Mouse (Mus musculus): ENCODE data around the gene Foxk2. TPM values are rescaled to one million over a fixed set of nuclear protein-coding genes. Genes with fewer than 3 reads are reported as not detected.

Gene Foxk2
- polyA plus RNA-seq, 2 experiments = 11.1 to 43.7 TPM

- no peak for ATAC-seq (ENCODE audit: low FRiP score, low read depth)
- H3K27ac ChIP-seq (replicated peaks; ENCODE audit: low read depth, low read length) = no peak overlapping the region
- no peak for DNase-seq (ENCODE audit: low spot score)
- H3K9me3 ChIP-seq (ENCODE audit: control insufficient read depth, low read length) = 0 out of 2 replicates have a peak, but pooled peaks cover 1% of the 10 kb centered on the region
- H3K36me3 ChIP-seq (ENCODE audit: control insufficient read depth, insufficient read depth, low read length) = peaks cover 46% of the 10 kb centered on the region
- no peak overlapping the region for H3K4me2 ChIP-seq (replicated peaks; ENCODE audit: low read depth, low read length, severe bottlenecking)
- H3K9ac ChIP-seq (ENCODE audit: low read depth, low read length, severe bottlenecking) = no peak overlapping the region
- H3K27me3 ChIP-seq (ENCODE audit: control insufficient read depth, insufficient read depth, low read length) = no peaks in the 10 kb centered on the region
- H3K4me3 ChIP-seq (replicated peaks; ENCODE audit: low read length) = no peak overlapping the region
- no peaks in the 10 kb centered on the region for H3K4me1 ChIP-seq (ENCODE audit: control insufficient read depth, insufficient read depth, low read length)
- TF ChIP-seq POLR2A (IDR thresholded peaks at IDR 0.05; ENCODE audit: borderline replicate concordance, extremely low read depth, insufficient read depth, insufficient read length) = no peak
- WGBS = 92% methylated on average over 1 of the region's 1 CpGs
Observed at GRCm38 (mm10) chr11:121326034-121326433, 66.2 kb downstream of the Foxk2 start.

GRCm38 (mm10) chr11:121326681-121327080, 66.9 kb downstream of the Foxk2 start:
- Histone ChIP-seq H3K4me1 (ENCODE audit: control insufficient read depth, insufficient read depth, low read length) (no peaks in the 10 kb centered on the region), H3K27me3 (ENCODE audit: control insufficient read depth, insufficient read depth, low read length) (no peaks in the 10 kb centered on the region), H3K27ac (replicated peaks; ENCODE audit: low read depth, low read length) (no peak overlapping the region), H3K9ac (ENCODE audit: low read depth, low read length, severe bottlenecking) (no peak overlapping the region), H3K4me3 (replicated peaks; ENCODE audit: low read length) (no peak overlapping the region), H3K36me3 (ENCODE audit: control insufficient read depth, insufficient read depth, low read length) (peaks cover 48% of the 10 kb centered on the region), H3K4me2 (replicated peaks; ENCODE audit: low read depth, low read length, severe bottlenecking) (no peak overlapping the region), H3K9me3 (ENCODE audit: control insufficient read depth, low read length) (no peaks in the 10 kb centered on the region)
- no peak for TF ChIP-seq POLR2A (IDR thresholded peaks at IDR 0.05; ENCODE audit: borderline replicate concordance, extremely low read depth, insufficient read depth, insufficient read length)
- DNase-seq (ENCODE audit: low spot score) (no peak), ATAC-seq (ENCODE audit: low FRiP score, low read depth) (no peak)
- 98% methylated on average over 5 of the region's 5 CpGs for WGBS

GRCm38 (mm10) chr11:121328206-121328605, 68.4 kb downstream of the Foxk2 start:
- TF ChIP-seq POLR2A (IDR thresholded peaks at IDR 0.05; ENCODE audit: borderline replicate concordance, extremely low read depth, insufficient read depth, insufficient read length) = no peak
- Histone ChIP-seq H3K4me3 (replicated peaks; ENCODE audit: low read length) (no peak overlapping the region), H3K9ac (ENCODE audit: low read depth, low read length, severe bottlenecking) (no peak overlapping the region), H3K4me2 (replicated peaks; ENCODE audit: low read depth, low read length, severe bottlenecking) (no peak overlapping the region), H3K36me3 (ENCODE audit: control insufficient read depth, insufficient read depth, low read length) (peaks cover 62% of the 10 kb centered on the region), H3K4me1 (ENCODE audit: control insufficient read depth, insufficient read depth, low read length) (no peaks in the 10 kb centered on the region), H3K27ac (replicated peaks; ENCODE audit: low read depth, low read length) (no peak overlapping the region), H3K9me3 (ENCODE audit: control insufficient read depth, low read length) (no peaks in the 10 kb centered on the region), H3K27me3 (ENCODE audit: control insufficient read depth, insufficient read depth, low read length) (no peaks in the 10 kb centered on the region)
- 94% methylated on average over 9 of the region's 9 CpGs for WGBS
- ATAC-seq (ENCODE audit: low FRiP score, low read depth) = no peak
- DNase-seq (ENCODE audit: low spot score) = no peak

- Histone ChIP-seq H3K36me3 (ENCODE audit: control insufficient read depth, insufficient read depth, low read length) (peaks cover 66% of the 10 kb centered on the region), H3K4me3 (replicated peaks; ENCODE audit: low read length) (no peak overlapping the region), H3K4me2 (replicated peaks; ENCODE audit: low read depth, low read length, severe bottlenecking) (no peak overlapping the region), H3K27me3 (ENCODE audit: control insufficient read depth, insufficient read depth, low read length) (no peaks in the 10 kb centered on the region), H3K27ac (replicated peaks; ENCODE audit: low read depth, low read length) (no peak overlapping the region), H3K4me1 (ENCODE audit: control insufficient read depth, insufficient read depth, low read length) (no peaks in the 10 kb centered on the region), H3K9ac (ENCODE audit: low read depth, low read length, severe bottlenecking) (no peak overlapping the region), H3K9me3 (ENCODE audit: control insufficient read depth, low read length) (no peaks in the 10 kb centered on the region)
- DNase-seq (ENCODE audit: low spot score) (no peak), ATAC-seq (ENCODE audit: low FRiP score, low read depth) (no peak)
- TF ChIP-seq POLR2A (IDR thresholded peaks at IDR 0.05; ENCODE audit: borderline replicate concordance, extremely low read depth, insufficient read depth, insufficient read length) = no peak
Observed at GRCm38 (mm10) chr11:121328619-121329018, 68.8 kb downstream of the Foxk2 start.

GRCm38 (mm10) chr11:121331641-121332040, 71.9 kb downstream of the Foxk2 start:
- Histone ChIP-seq H3K4me2 (replicated peaks; ENCODE audit: low read depth, low read length, severe bottlenecking) (no peak overlapping the region), H3K27me3 (ENCODE audit: control insufficient read depth, insufficient read depth, low read length) (no peaks in the 10 kb centered on the region), H3K9ac (ENCODE audit: low read depth, low read length, severe bottlenecking) (no peak overlapping the region), H3K36me3 (ENCODE audit: control insufficient read depth, insufficient read depth, low read length) (peaks cover 91% of the 10 kb centered on the region), H3K4me3 (replicated peaks; ENCODE audit: low read length) (no peak overlapping the region), H3K9me3 (ENCODE audit: control insufficient read depth, low read length) (no peaks in the 10 kb centered on the region), H3K4me1 (ENCODE audit: control insufficient read depth, insufficient read depth, low read length) (no peaks in the 10 kb centered on the region), H3K27ac (replicated peaks; ENCODE audit: low read depth, low read length) (no peak overlapping the region)
- TF ChIP-seq POLR2A (IDR thresholded peaks at IDR 0.05; ENCODE audit: borderline replicate concordance, extremely low read depth, insufficient read depth, insufficient read length) = no peak
- 93% methylated on average over 3 of the region's 3 CpGs for WGBS
- no peak for DNase-seq (ENCODE audit: low spot score)
- no peak for ATAC-seq (ENCODE audit: low FRiP score, low read depth)

- Histone ChIP-seq H3K9ac (ENCODE audit: low read depth, low read length, severe bottlenecking) (no peak overlapping the region), H3K4me2 (replicated peaks; ENCODE audit: low read depth, low read length, severe bottlenecking) (no peak overlapping the region), H3K36me3 (ENCODE audit: control insufficient read depth, insufficient read depth, low read length) (peaks cover 51% of the 10 kb centered on the region), H3K27me3 (ENCODE audit: control insufficient read depth, insufficient read depth, low read length) (no peaks in the 10 kb centered on the region), H3K4me1 (ENCODE audit: control insufficient read depth, insufficient read depth, low read length) (no peaks in the 10 kb centered on the region), H3K9me3 (ENCODE audit: control insufficient read depth, low read length) (no peaks in the 10 kb centered on the region), H3K4me3 (replicated peaks; ENCODE audit: low read length) (no peak overlapping the region), H3K27ac (replicated peaks; ENCODE audit: low read depth, low read length) (no peak overlapping the region)
- no peak for TF ChIP-seq POLR2A (IDR thresholded peaks at IDR 0.05; ENCODE audit: borderline replicate concordance, extremely low read depth, insufficient read depth, insufficient read length)
- DNase-seq (ENCODE audit: low spot score) (no peak), ATAC-seq (ENCODE audit: low FRiP score, low read depth) (no peak)
- WGBS = 85% methylated on average over 1 of the region's 1 CpGs
Observed at GRCm38 (mm10) chr11:121339647-121340046, 79.9 kb downstream of the Foxk2 start.

All from limb, embryonic 14.5 days (tissue).